Mouse (Mus musculus): ENCODE data around the gene Kctd18.
A peak's percentile ranks its signal among the peaks of the same experiment; 100 is the strongest.
"Not testable (repeated sequence)": the region's sequence is repeated elsewhere in the genome, so short reads cannot be mapped to it uniquely, and the experiment has no call there.

Kctd18 gene

DNA sequence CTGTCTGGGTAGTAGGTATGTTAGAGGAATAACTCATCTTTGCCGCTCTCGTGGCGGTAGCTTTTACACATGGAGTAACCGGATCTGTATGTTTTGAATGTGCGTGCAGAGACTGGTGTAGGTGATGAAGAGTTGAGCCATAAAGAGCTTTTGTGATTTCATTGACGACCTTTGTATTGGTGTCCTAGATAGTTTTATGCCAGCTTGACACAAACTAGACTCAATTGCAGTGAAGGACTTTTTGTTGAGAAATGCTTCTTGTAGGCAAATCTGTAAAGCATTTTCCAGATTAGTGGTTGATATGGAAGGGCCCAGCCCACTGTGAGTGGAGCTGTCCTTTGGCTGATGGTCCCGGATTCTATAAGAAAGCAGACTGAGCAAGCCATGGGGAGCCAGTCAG, at the start of gene Kctd18:
TSS of gene Kctd18 (minus strand) at position 101 of the 400 bp plus-strand sequence.
- DNase-seq (ENCODE audit: low spot score): no peak

- no peak for DNase-seq (ENCODE audit: low spot score)
Observed at GRCm38 (mm10) chr1:58065606-58066005, 46.9 kb upstream of the Kctd18 start.

GRCm38 (mm10) chr1:58065151-58065550, 46.4 kb upstream of the Kctd18 start:
- no peak for DNase-seq (ENCODE audit: low spot score)

DNA sequence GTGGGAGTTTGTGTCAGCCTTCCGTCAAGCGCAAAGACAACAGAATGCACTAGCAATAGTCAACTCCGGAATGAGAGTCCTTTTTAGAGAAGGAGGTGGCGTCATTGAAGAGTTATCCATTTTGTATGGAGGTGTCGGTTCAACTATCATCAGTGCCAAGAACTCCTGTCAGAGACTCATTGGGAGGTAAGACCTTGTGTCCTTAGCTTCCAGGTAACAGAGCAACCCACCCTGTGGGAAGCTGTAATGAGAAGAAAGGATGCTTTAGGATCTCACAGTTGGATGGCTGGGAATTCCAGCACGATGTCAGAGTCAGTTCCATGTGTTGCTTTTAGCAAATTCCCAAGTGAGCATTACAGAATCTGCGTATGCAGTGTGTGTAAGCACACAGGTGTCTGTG, 43.4 kb upstream of the Kctd18 start:
- no peak for DNase-seq (ENCODE audit: low spot score)

DNA sequence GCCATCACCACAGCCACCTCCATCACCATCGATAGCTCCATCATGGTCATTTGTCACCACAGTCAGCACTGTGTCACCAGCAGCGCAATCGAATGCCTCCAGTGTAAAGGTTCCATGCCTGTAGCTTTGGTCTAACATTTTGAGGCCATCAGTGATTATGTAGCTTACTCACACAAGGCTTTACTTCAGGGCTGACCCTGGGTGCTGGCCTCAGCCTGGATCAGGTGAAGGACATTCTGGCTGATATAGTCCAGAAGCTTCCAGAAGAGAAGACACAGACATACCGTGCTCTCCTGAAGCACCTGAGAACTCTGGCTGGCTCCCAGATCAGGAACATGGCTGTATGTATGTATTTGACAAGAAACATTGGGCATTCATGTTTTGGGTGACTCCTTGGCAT, 40.1 kb upstream of the Kctd18 start:
- DNase-seq (ENCODE audit: low spot score): no peak

- no peak for DNase-seq (ENCODE audit: low spot score)
Observed at GRCm38 (mm10) chr1:58056939-58057338, 38.2 kb upstream of the Kctd18 start.

DNA sequence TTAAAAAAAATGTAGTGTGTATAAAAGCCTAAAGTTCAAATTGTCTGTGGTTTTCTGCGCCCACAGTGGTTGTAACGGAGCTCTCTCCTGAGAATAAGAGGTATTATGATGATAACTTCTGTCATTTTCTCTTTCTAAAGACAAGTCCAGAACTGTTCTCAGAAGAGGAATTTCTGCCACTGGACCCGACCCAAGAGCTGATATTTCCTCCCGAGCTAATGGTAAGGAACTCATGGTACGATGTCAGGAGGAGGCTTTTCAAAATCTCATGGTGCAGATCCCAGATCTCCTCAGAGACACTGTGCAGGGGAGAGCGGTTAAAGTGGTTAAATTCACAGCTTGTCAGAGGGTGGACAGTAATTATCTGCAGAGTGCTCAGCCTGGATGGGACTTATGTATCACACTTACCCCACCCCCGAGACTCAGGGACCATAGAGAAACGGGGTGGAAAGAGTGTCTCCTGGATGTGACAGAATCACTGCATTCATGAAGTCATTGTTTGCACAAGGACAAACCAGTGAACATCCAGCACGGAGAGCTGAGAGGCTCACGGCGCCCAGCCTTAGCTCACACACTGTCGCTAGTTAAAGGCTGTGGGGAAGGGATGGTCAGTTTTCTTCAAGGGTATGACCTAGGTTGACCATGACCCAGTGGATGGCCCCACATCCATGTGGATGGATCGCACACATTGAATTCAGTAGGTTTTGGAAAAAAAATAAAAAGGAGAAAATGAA, 37.5 kb upstream of the Kctd18 start:
- DNase-seq (ENCODE audit: low spot score): no peak

GRCm38 (mm10) chr1:58055598-58055997, 36.8 kb upstream of the Kctd18 start:
- no peak for DNase-seq (ENCODE audit: low spot score)

DNA sequence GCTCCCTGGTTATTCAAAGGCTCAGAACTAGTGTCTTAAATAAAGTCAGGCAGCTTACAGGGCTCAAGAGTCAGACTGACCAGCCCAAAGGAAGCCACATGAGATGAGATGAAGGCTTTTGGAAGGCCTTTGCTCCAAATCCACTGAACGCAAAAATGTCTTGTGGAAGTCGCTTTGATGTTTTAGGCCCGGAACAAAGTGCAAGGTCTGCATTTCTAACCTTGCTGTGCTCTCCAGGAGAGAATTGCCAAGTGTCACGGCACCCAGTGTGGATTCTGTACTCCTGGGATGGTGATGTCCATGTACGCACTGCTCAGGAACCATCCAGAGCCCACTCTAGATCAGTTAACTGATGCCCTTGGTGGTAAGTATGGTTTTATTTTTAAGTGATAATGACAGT, 30.4 kb upstream of the Kctd18 start:
- DNase-seq (ENCODE audit: low spot score): no peak

GRCm38 (mm10) chr1:58046721-58047290, 28.1 kb upstream of the Kctd18 start:
- no peak for DNase-seq (ENCODE audit: low spot score)

DNA sequence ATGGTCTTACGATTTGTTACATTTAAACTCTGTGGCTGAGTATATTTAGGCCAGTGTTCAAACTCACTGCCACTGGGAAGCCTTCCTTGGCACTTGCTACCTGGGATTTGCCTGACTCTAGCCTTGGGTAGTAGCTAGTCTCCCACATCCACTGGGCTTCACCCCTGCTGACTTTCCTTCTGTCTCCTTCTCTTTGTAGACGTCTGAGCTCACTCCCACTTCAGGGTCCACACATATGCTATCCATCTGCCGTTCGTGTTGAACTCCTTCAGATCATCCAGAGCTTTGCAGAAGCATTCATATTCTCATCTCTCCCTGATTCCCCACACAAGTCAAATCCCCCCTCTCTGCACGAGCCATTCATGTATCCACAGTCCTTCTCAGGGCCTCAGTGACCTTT, 26.8 kb upstream of the Kctd18 start:
- DNase-seq (ENCODE audit: low spot score): no peak

DNA sequence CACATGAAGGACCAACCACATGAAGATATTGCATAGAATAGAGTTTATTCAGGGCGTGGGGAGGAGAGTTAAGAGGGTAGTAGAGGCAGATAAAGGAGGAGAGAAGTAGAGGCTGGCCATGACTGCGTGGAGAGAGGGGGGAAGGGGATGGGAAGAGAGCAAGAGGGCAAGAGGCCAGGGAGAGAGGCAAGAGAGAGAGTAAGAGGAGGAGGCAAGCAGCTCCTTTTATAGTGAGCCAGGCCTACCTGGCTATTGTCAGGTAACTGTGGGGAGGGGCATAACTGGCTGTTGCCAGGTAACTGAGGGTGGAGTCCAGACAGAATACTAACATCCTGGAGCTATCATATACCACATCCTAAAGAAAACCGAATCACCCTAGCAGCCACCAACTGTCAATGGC, 26.3 kb upstream of the Kctd18 start:
- DNase-seq (ENCODE audit: low spot score): no peak

DNA sequence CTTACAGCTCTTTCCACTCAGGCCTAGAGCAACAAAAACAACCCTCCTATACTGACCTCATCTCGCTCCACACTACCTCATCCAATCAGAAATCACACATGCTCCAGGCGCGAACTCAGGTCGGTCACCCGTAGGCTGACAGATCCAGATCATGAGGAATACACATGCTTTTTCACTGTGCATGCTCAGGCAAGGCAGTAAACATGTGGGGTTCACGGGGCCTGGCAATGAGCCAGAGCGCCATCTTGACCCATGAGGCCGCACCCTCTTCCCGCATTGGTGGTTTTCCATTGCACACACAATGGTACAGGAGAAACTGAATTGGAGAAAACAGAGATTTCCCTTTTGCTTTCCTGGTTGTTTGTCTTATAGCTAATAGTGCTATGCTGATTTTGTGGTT, 18.6 kb upstream of the Kctd18 start:
- not testable (repeated sequence) for DNase-seq (ENCODE audit: low spot score)

- DNase-seq (ENCODE audit: low spot score): peak; percentile 42
Observed at GRCm38 (mm10) chr1:58031160-58031769, 12.5 kb upstream of the Kctd18 start.

DNA sequence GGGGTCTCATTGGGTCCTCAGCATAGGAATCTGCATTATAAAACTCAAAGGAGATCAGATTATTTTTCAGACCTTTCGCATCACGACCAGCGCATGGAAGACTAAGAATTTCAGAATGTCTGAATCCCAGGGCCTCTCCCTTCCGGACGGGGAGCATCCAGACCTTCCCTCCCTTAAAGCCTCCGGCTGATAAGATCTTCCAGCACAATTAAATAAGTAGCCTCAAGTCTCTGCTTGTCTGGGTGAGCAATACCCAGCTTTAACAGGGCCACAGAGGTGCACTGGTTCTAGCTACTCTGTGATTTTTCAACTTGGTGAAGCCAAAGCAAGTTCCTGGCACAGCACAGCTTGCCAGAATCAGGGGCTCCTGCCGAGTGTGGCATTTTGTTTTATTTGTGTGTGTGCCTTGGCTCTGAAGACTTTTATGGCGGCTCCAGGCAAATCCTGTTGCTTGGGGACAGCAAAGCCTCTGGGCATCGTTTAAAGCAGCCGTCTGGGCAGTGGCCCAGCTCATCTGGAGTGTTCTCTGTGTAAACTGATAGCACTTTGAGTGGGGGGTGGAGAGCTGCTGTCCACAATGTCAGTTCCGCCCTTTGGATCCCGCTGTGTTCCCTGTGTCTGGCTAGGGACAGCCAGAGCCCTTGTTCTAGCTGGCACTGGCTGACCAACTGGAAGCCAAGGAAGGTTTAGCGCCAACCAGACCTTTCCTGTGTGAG, 11.6 kb upstream of the Kctd18 start:
- peak; percentile 40 for DNase-seq (ENCODE audit: low spot score)

- peak; percentile 46 for DNase-seq (ENCODE audit: low spot score)
Observed at GRCm38 (mm10) chr1:58029636-58030117, 10.9 kb upstream of the Kctd18 start, which contains the start of gene Aox1. TSS of gene Aox1 (plus strand) at chr1:58029931.

DNA sequence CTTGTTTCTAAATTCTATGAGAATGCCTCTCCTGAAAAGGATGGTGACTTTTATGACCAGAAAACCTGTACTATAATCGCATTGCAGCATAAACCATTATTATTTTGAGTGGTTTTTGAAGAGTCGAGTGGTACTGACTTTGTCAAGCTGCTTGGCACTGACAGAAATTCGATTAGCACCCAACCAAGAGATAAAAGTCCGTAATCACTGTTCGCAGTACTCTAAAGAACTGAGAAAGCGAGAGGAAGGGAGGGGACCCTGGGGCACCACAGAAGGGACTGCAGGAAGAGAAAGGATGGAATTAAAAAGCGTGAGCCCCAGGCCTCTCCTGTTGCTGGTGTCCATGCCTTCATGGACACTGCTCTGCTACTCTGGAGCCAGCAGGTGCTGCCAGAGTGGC, 9.0 kb upstream of the Kctd18 start:
- no peak for DNase-seq (ENCODE audit: low spot score)

GRCm38 (mm10) chr1:58006388-58006787, 12.4 kb downstream of the Kctd18 start:
- not testable (repeated sequence) for DNase-seq (ENCODE audit: low spot score)

DNA sequence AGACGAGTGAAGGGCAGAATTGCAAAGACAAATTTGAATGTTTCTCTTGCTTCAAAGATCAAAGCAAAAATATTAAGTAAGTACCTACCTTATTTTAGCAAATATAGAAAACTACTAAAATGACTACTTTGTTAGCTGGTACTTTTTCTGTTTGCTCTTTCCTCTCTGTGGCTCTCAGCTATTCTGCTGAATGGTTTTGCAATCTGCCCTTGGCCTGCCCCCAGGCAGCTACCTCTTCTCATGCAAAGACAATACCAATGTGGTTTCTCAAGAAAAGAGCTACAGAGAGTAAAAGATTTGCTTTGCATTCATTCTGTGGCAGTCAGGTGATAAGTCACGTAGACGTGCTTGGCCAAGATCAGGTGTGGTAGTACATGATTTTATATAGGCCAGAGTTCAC, 20.6 kb downstream of the Kctd18 start:
- no peak for DNase-seq (ENCODE audit: low spot score)

GRCm38 (mm10) chr1:57996133-57996615, 22.6 kb downstream of the Kctd18 start:
- DNase-seq (ENCODE audit: low spot score): no peak

- peak; percentile 90 for DNase-seq (ENCODE audit: low spot score)
Observed at GRCm38 (mm10) chr1:57995432-57996132, 23.2 kb downstream of the Kctd18 start, which contains the start of gene Sgo2a. TSS of gene Sgo2a (plus strand) at chr1:57995971.

DNA sequence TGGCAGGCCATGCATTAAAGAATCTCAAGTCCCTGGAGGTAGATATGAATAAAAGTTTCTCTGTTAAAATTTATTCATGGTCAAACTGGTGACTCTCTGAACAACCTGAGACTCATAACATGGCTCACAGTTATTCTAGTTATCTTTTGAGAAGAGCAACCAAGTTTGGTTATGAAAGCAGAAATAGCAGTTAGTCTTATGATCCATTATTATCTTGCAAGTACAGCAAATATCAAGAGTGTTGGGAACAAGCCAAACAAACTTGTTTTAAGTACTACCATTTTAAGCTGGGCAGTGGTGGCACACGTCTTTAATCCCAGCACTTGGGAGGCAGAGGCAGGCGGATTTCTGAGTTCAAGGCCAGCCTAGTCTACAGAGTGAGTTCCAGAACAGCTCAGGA, 27.5 kb downstream of the Kctd18 start:
- no peak for DNase-seq (ENCODE audit: low spot score)

Measured in urinary bladder, postnatal 25 days (tissue).